Comparison of ENCODE assay signal across 8 mouse cellular contexts in genomic region chr5:57715524-57716400, GRCm38 (mm10). TPM values are rescaled to one million over a fixed set of nuclear protein-coding genes. Genes with fewer than 3 reads are reported as not detected.
DNase-seq lines count a peak whose midpoint lies in the region; ATAC-seq and TF ChIP-seq lines count a peak whose summit lies in the region.

No protein-coding gene starts in this region.

- peak; percentile 83 for DNase-seq in embryonic facial prominence, embryonic 11.5 days (ENCODE audit: low spot score)
- peak; percentile 52 for DNase-seq in kidney, adult 18-20 months
- no peak for DNase-seq in spleen, adult 2 months (ENCODE audit: low read depth in 1 of 2, low spot score in 2 of 2)
- DNase-seq in B cell, adult 2 months: no peak

- H3K4me3 ChIP-seq in bone marrow, adult 2 months (replicated peaks; ENCODE audit: control insufficient read depth, low read depth, low read length): peak overlapping the region; percentile 52
- H3K4me3 ChIP-seq in embryonic facial prominence, embryonic 11.5 days (ENCODE audit: low read depth, low read length): peak overlapping the region; percentile 63
- H3K4me3 ChIP-seq in limb, embryonic 12.5 days (replicated peaks): peak overlapping the region; percentile 65
- peak overlapping the region; percentile 76 for H3K4me3 ChIP-seq in midbrain, embryonic 13.5 days (replicated peaks)
- H3K4me3 ChIP-seq in spleen, adult 2 months (ENCODE audit: extremely low read depth, insufficient read depth, insufficient read length): peak overlapping the region; percentile 43; the same call in 1 of the 2 replicates

- TF ChIP-seq CTCF in bone marrow, adult 2 months (IDR thresholded peaks at IDR 0.05; ENCODE audit: control insufficient read depth, insufficient read depth, low read length): no peak
- no peak for TF ChIP-seq CTCF in spleen, adult 2 months (IDR thresholded peaks at IDR 0.05; ENCODE audit: extremely low read depth, insufficient read depth, insufficient read length, insufficient replicate concordance)

- H3K27ac ChIP-seq in bone marrow, adult 2 months (ENCODE audit: control insufficient read depth, insufficient read depth, low read depth, low read length, poor library complexity): peak overlapping the region; percentile 52; the same call in 1 of the 2 replicates
- H3K27ac ChIP-seq in embryonic facial prominence, embryonic 11.5 days (replicated peaks; ENCODE audit: low read depth, low read length): peak overlapping the region; percentile 86
- H3K27ac ChIP-seq in limb, embryonic 12.5 days: peak overlapping the region; percentile 92
- H3K27ac ChIP-seq in midbrain, embryonic 13.5 days: peak overlapping the region; percentile 91
- H3K27ac ChIP-seq in spleen, adult 2 months (ENCODE audit: insufficient read depth, low read length): no peak overlapping the region

- H3K36me3 ChIP-seq in embryonic facial prominence, embryonic 11.5 days (replicated peaks; ENCODE audit: control insufficient read depth, insufficient read depth, low read depth, low read length): no peaks in the 10 kb centered on the region
- no peaks in the 10 kb centered on the region for H3K36me3 ChIP-seq in limb, embryonic 12.5 days
- no peaks in the 10 kb centered on the region for H3K36me3 ChIP-seq in midbrain, embryonic 13.5 days
- H3K36me3 ChIP-seq in spleen, adult 2 months (ENCODE audit: control insufficient read depth, insufficient read depth, low read length): no peaks in the 10 kb centered on the region

- peak overlapping the region; percentile 64 for H3K9ac ChIP-seq in embryonic facial prominence, embryonic 11.5 days (replicated peaks; ENCODE audit: low read length)
- H3K9ac ChIP-seq in limb, embryonic 12.5 days (replicated peaks): peak overlapping the region; percentile 73
- peak overlapping the region; percentile 81 for H3K9ac ChIP-seq in midbrain, embryonic 13.5 days (replicated peaks)

- peak overlapping the region; percentile 88 for H3K4me2 ChIP-seq in embryonic facial prominence, embryonic 11.5 days (ENCODE audit: low read depth, low read length)
- H3K4me2 ChIP-seq in limb, embryonic 12.5 days: peak overlapping the region; percentile 91
- H3K4me2 ChIP-seq in midbrain, embryonic 13.5 days (replicated peaks): peak overlapping the region; percentile 88

- no peaks in the 10 kb centered on the region; the same call in 1 of the 2 replicates for H3K4me1 ChIP-seq in bone marrow, adult 2 months (ENCODE audit: control insufficient read depth, insufficient read depth, low read length)
- no peaks in the 10 kb centered on the region for H3K4me1 ChIP-seq in embryonic facial prominence, embryonic 11.5 days (ENCODE audit: control insufficient read depth, insufficient read depth, low read length)
- H3K4me1 ChIP-seq in limb, embryonic 12.5 days (replicated peaks): 0 out of 2 replicates have a peak, but pooled peaks cover 5% of the 10 kb centered on the region
- peaks cover 12% of the 10 kb centered on the region for H3K4me1 ChIP-seq in midbrain, embryonic 13.5 days (replicated peaks)
- peaks cover 10% of the 10 kb centered on the region for H3K4me1 ChIP-seq in spleen, adult 2 months (ENCODE audit: control insufficient read depth, insufficient read depth, insufficient read length)

- under 1% methylated on average over 53 of the region's 53 CpGs for WGBS in bone marrow, adult 2 months
- WGBS in embryonic facial prominence, embryonic 11.5 days: under 1% methylated on average over 53 of the region's 53 CpGs
- WGBS in limb, embryonic 12.5 days: 1% methylated on average over 53 of the region's 53 CpGs
- WGBS in midbrain, embryonic 13.5 days: under 1% methylated on average over 53 of the region's 53 CpGs
- WGBS in spleen, adult 2 months: 1% methylated on average over 53 of the region's 53 CpGs

- 0 out of 2 replicates have a peak, but pooled peaks have one; percentile 22 for TF ChIP-seq POLR2A in bone marrow, adult 2 months (IDR thresholded peaks at IDR 0.05; ENCODE audit: borderline replicate concordance, control insufficient read depth, low read depth, low read length)
- no peak for TF ChIP-seq POLR2A in spleen, adult 2 months (IDR thresholded peaks at IDR 0.05; ENCODE audit: low read depth, low read length)

- H3K27me3 ChIP-seq in embryonic facial prominence, embryonic 11.5 days (ENCODE audit: control insufficient read depth, insufficient read depth, low read length): no peaks in the 10 kb centered on the region
- H3K27me3 ChIP-seq in limb, embryonic 12.5 days: peaks cover 16% of the 10 kb centered on the region
- peaks cover under 1% of the 10 kb centered on the region; the same call in 1 of the 2 replicates for H3K27me3 ChIP-seq in midbrain, embryonic 13.5 days
- H3K27me3 ChIP-seq in spleen, adult 2 months (ENCODE audit: control insufficient read depth, insufficient read depth, low read length): peaks cover 31% of the 10 kb centered on the region

- ATAC-seq in embryonic facial prominence, embryonic 11.5 days (replicated peaks; ENCODE audit: insufficient number of reproducible peaks, low FRiP score, low TSS enrichment, low read depth): peak; percentile 58
- ATAC-seq in granulocyte monocyte progenitor cell, adult 5-6 weeks (replicated peaks; ENCODE audit: poor library complexity, severe bottlenecking): peak; percentile 28
- ATAC-seq in limb, embryonic 12.5 days (ENCODE audit: insufficient number of reproducible peaks, insufficient read depth, low FRiP score, low TSS enrichment, low read depth): no peak; the same call in 1 of the 2 replicates
- peak; percentile 59 for ATAC-seq in midbrain, embryonic 13.5 days

- no peaks in the 10 kb centered on the region for H3K9me3 ChIP-seq in embryonic facial prominence, embryonic 11.5 days (replicated peaks; ENCODE audit: control insufficient read depth, low read length)
- H3K9me3 ChIP-seq in limb, embryonic 12.5 days: no peaks in the 10 kb centered on the region
- no peaks in the 10 kb centered on the region for H3K9me3 ChIP-seq in midbrain, embryonic 13.5 days

RNA-seq across cellular contexts. Expression of gene Pcdh7, which starts 2.0 kb away (rescaled TPM):
- polyA plus RNA-seq in bone marrow, adult 2 months (2011; ENCODE audit: insufficient read depth, insufficient read length, low replicate concordance, missing spikeins): 0.49 and 3.7 TPM in 2 replicates
- polyA plus RNA-seq in embryonic facial prominence, embryonic 11.5 days (2014; fragmentation: Nextera tagmentation; extraction: Ambion mirVana): 7.4 and 8.0 TPM in 2 replicates
- total RNA-seq in granulocyte monocyte progenitor cell, adult 5-6 weeks (2014; fragmentation: Nextera tagmentation): 1.1 and 2.2 TPM in 2 replicates
- 0.93 and 1.2 TPM in 2 replicates for total RNA-seq in granulocyte monocyte progenitor cell, adult 5-6 weeks (2017)
- polyA plus RNA-seq in limb, embryonic 12.5 days (2016; fragmentation: Nextera tagmentation; extraction: Ambion mirVana): 10.3 and 11.5 TPM in 2 replicates
- 13.5 and 14.3 TPM in 2 replicates for polyA plus RNA-seq in midbrain, embryonic 13.5 days (2015; fragmentation: Nextera tagmentation; extraction: Ambion mirVana)
- polyA plus RNA-seq in spleen, adult 2 months (2012; rRNA removed): 2.3 and 2.8 TPM in 2 replicates

Comparison
In these comparisons a context has a peak if more than half of its experiments do, and no peak if none do; other contexts are left out.
1. DNase-seq: peak in embryonic facial prominence, embryonic 11.5 days (single experiment) and kidney, adult 18-20 months (single experiment); none in spleen, adult 2 months (0 of 2) and B cell, adult 2 months (0 of 2).
2. Peak in every context shown above with its lines, with median percentiles within 50 percentile points of each other: H3K4me3 ChIP-seq, H3K4me2 ChIP-seq and H3K9ac ChIP-seq.